Mouse (Mus musculus) liver, embryonic 14.5 days (tissue): Measurements from ENCODE around the gene Mast1.
A peak's percentile ranks its signal among the peaks of the same experiment; 100 is the strongest.

Experiments used
- CTCF ChIP-seq: IDR thresholded peaks from 2 replicates; pipeline ENCODE4 v1.5.1; 2016; ENCODE audit warnings: antibody characterized with exemption, low read depth, control low read depth
- EP300 ChIP-seq: IDR thresholded peaks from 2 replicates; pipeline ENCODE4 v1.6.1; 2016; ENCODE audit warnings: antibody characterized with exemption, low read depth

DNA sequence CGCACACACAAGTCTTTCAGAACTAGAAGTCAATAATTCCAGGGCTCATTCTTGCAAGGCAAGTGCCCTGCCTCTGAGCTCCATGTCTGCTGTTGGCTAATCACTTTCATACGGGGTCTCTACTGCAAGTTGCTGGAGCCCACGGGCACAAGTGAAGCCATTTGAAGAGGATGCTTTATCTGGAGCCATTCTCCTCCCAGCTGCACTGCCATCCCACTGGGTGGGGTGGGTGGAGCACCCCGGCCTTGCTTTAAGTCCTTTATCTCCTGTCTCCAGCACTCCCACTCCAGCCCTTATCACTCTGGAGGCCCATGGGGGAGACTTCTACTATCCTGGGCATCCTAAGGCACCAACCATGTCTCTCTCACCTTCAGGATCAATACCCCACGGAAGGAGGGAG, 33.8 kb upstream of the Mast1 start:
- TF ChIP-seq CTCF, result no peak
- TF ChIP-seq EP300, result peak; percentile 94
